Mouse (Mus musculus): Measurements from ENCODE around the gene Vmn2r85.
"Not testable (repeated sequence)": the region's sequence is repeated elsewhere in the genome, so short reads cannot be mapped to it uniquely, and the experiment has no call there.

Gene Vmn2r85

DNA sequence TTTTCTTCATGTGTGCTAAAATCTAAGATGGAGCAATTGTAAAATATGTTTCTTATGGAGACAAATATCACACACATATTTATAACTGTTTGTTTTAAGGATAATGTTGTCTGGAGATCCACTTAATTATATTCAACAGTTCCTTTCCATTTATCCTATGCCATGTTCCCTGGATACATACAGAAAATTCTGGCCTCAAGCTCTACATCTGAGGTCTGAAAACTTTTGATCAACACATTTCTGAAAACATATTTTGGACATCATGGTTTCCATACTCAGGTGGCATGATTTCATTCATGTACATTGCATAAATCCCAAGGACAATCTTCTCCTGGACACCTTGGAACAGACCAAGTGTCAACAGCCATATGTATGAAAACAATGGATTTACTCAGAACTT, at the start of gene Vmn2r85:
Vmn2r85 (minus strand) TSS at position 101 of the 400 bp plus-strand sequence.
- in situ Hi-C loops (cut with MboI, MseI): not testable (repeated sequence)

DNA sequence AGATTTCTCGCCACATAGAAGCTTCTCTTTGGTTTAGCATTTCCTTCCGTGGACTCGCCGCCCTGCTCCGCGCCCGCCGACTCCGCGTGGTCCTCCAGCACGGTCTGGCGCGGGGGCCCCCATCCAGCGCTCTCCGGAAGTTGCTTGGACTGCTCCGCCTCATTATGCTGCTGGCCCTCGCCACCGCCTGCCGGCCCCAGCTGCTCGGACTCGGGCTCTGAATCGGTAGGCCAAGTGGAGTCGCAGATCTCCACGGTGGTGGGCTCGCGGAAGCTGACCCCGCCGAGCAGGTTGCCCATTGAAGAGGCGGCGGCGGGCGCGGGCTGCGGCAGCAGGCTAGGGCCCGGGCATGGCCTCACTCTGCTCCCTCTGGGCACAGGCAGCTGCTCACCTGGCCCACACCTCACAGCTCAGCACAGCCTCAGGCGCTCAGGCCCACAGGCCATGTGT, 40.8 kb upstream of the Vmn2r85 start:
- in situ Hi-C loops (cut with MboI, MseI): no loop called here

DNA sequence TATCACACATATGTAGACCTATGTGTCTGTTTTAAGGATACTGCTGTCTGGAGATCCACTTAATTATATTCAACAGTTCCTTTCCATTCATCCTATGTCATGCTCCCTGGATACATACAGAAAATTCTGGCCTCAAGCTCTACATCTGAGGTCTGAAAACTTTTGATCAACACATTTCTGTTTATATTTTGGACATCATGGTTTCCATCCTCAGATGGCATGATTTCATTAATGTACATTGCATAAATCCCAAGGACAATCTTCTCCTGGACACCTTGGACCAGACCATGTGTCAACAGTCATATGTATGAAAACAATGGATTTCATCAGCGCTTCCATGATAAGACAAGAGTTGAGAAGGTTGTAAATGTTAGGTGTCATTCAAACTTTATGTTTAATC, 26.4 kb upstream of the Vmn2r85 start, which contains the start of gene Vmn2r86:
Vmn2r86 (minus strand) TSS at position 101 of the 400 bp plus-strand sequence.
- in situ Hi-C loops (cut with MboI, MseI): not testable (repeated sequence)

DNA sequence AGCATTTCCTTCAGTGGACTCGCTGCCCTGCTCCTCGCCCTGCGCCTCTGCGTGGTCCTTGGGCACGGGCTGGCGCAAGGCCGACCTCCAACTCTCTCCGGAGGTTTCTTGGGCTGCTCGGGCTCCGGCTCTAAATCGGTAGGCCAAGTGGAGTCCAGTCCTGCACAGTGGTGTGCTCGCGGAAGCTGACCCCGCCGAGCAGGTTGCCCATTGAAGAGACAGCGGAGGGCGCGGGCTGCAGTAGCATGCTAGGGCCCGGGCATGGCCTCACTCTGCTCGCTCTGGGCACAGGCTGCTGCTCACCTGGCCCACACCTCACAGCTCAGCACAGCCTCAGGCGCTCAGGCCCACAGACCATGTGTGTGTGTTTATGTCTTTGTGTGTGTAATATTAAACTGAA, 15.3 kb upstream of the Vmn2r85 start:
- in situ Hi-C loops (cut with MboI, MseI): no loop called here

DNA sequence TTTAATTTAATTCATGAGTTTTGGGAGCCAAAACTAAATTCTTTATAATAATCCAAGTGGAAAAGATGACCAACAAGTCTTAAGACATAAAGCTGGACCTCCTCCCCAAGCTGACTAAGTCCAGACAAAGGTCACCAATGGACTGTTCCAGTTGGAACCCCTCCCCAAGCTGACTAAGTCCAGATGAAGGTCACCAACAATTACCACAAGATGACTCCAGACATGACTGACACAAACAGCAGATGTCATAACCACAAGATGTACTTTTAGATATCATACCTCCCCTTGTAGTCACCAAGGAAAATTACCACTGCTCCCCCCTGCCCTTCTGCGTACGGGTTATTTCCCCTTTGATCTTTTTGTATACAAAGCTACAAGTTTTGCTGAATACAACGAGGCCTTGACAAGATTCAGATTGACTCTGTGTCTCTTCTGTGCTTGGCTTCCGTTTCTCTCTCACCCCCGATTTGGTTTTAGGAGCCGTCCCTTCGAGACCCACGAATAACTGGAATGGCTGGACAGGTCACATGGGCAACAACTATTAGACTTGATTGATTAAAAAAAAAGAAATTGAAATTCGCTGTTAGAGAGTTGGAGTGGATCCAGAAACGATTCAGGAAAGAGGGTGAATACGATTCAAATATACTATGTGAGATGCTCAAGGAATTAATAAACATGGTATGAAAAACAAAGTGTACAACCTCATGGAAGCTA, 4.8 kb upstream of the Vmn2r85 start:
- in situ Hi-C loops (cut with MboI, MseI): not testable (repeated sequence)

DNA sequence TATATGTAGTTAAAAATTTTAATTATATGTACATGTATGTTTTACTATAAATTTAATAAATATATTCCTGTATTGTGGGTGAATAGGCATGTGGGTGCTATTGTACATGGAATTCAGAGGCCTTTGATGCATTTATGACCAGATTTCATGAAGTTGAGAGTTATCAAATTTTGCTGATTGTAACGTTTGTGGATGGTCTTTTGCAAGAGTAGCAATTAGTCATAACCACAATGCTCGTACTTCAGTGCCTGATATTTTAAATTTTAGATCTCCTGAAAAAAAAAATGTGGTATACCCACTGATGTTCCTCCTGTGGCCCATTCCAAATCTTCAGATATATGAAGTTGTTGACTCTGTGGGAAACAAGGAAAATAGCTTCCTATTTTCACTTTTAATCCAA, 7.1 kb downstream of the Vmn2r85 start:
- in situ Hi-C loops (cut with MboI, MseI): not testable (repeated sequence)

DNA sequence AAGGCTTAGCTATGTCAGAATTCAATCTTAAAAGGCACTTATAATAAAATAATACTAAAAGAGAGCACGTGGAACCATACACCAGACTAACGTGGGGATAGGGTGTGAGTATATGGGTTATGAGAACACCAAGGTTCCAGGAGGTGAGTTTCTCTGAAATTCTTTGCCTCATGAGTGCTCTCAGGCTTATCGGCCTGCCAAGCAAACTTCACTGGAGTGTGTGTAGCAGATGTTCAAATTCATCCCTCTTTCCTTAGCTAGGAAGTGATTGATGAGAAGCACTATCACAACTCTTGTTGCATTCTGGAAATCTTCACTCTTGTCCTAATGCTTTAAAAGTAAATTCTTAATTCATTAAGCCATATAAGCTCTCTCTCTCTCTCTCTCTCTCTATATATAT, 9.1 kb downstream of the Vmn2r85 start:
- in situ Hi-C loops (cut with MboI, MseI): no loop called here

DNA sequence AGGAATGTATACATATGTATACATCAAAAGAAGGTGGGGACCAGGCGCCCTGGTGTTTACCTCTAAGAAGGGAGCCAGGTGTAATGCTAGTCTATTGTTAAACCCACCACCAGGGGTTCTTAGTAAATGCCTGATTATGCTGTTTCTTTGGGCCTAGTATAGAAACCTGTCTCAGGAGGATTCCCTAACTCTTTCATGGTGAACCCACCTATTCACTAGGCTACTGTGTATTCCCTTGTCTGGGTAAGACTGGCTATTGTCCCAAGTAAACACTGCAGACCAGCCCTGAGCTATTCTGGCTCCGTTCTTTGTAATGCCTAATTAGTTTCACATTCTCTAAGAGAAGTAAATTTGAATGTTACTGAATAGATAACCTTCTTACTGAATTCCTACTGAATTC, 9.5 kb downstream of the Vmn2r85 start:
- in situ Hi-C loops (cut with MboI, MseI): not testable (repeated sequence)

DNA sequence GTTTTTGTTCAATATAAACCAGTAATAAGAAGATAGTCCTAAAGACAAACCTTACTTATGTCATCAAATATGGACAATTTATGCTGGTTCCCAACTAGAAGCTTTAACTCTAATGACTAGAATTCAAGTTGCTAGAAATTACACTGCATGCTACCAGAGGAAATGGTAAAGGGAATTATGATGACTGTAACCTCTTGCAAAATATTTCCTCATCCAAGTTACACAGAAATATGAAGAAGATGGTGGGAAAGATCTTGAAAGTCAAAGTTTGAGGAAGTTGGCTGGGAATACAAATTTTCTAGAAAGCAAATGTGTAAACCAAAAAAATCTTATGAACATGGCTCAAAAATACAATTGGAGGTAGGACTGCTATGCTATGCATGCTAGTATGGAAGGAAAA, 13.2 kb downstream of the Vmn2r85 start:
- in situ Hi-C loops (cut with MboI, MseI): not testable (repeated sequence)

DNA sequence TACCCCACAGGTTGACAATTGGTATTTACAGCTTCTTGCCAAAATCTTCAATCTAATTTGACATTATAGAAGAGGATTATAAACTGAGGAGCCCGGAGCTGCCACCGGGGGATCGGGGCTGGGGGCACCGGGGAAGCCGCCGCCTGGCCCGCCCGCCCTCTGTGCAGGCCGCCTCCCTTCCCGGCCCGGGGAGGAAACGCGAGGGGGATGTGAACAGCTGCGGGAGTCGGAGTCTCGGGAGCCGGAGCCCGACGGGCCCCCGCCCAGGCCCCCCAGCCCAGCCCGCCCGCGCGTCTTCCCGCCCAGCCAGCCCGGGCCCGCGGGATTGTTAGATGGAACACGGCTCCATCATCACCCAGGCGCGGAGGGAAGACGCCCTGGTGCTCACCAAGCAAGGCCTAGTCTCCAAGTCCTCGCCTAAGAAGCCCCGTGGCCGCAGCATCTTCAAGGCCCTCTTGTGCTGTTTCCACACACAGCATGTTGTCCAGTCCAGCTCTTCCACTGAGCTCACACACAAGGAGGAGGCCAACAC, 17.3 kb downstream of the Vmn2r85 start:
- in situ Hi-C loops (cut with MboI, MseI): not testable (repeated sequence)

DNA sequence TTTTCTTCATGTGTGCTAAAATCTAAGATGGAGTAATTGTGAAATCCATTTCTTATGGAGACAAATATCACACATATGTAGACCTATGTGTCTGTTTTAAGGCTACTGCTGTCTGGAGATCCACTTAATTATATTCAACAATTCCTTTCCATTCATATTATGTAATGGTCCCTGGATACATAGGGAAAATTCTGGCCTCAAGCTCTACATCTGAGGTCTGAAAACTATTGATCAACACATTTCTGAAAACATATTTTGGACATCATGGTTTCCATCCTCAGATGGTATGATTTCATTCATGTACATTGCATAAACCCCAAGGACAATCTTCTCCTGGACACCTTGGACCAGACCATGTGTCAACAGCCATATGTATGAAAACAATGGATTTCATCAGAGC, 35.3 kb downstream of the Vmn2r85 start, which contains the start of gene Vmn2r84:
Vmn2r84 (minus strand) TSS at position 101 of the 400 bp plus-strand sequence.
- in situ Hi-C loops (cut with MboI, MseI): no loop called here

DNA sequence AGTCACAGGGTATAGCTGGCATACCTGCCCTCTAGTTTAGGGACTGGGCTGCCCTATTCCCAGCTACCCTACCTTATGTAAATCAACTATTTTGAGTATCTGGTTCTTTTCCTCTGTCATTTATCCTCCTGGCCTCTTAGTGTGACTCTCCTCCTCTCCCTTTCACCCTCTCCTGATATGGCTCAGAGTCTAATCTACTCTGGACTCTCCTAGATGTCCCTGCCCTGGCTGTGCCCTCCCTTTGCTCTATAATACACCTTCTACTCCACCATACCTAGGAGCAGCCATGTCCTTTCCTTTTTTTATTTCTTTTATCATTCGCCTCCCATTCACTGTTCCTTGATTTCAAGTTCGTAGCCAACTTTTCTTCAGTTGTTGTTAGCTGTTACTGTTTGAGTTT, 54.4 kb downstream of the Vmn2r85 start:
- in situ Hi-C loops (cut with MboI, MseI): no loop called here

DNA sequence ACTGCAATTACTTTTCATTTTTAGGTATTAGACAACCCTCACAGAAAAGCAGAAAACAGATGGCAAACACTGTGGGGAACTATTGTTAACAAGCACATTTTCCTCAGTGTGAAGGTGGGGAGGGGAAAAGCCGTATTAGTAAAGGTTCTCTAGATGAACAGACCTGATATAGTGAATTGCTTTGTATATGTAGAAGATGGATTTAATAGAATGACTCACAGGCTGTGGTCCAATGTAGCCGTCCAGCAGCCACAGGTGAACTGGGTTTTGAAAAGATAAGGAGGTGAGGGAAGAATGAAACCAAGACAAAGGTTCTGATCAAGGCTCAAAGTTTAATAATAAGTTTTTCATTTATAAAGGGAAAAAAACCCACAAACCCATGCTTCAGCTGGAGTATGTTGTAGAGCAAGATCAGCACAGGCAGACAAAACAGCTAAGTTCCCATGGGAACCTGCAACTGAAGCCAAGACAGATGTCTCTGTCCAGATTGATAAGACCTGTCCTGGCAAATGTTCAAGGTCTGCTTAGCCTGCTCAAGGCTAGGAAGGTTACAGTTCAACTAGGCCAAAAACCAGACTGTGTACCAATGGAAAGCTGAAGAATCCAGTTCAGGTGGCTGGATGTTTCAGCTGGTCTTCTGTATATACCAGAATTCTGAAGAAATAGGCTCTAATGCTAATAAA, 56.9 kb downstream of the Vmn2r85 start:
- in situ Hi-C loops (cut with MboI, MseI): no loop called here

DNA sequence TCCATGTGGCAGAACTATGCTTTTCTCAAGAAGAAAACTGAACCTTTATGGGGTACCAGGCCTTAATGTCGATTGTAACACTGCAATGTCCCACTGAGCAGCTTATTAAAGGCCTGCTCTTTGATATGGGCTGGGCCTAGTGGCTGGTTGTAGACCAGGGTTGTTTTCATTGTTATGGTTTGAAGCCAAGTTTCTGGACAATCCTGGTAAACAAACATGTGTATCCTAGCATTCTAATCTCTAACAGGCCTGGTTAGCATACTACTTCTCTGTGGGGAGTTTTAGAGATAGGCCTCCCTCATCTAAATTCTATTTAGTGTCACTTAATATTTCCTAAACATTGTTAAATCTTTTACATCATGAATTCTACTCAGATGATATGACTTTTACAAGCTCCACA, 57.9 kb downstream of the Vmn2r85 start:
- in situ Hi-C loops (cut with MboI, MseI): no loop called here

DNA sequence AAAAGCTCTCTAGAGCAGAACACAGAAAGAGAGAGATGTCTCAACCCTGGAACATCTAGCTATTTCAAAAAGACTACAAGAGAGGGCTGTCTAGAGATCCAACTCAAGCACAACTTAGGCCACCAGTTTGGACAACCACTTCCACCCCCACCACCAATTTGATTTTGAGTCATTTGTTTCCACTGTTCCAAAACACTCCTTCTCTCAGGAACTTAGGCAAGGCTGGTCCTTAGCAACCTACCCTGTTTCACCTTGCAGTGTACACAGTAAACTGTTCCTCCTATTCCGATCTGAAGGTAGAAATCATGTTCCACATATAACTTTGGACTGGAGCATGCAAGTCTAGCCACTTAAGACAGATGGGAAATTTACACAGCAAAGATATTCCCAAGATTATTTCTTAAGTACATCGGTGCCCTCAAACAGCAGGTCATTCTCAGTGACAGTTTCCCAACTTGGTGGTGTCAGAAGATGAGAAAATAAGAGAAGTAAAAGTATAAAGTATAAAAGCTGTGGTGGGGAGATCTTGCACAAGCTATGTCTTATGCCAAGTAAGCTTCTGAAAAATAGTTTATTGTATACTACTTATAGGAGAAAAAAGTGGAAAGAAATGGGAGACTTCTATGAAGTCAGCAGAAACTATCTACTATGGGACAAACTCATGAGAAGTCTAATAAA, 59.4 kb downstream of the Vmn2r85 start:
- in situ Hi-C loops (cut with MboI, MseI): no loop called here

DNA sequence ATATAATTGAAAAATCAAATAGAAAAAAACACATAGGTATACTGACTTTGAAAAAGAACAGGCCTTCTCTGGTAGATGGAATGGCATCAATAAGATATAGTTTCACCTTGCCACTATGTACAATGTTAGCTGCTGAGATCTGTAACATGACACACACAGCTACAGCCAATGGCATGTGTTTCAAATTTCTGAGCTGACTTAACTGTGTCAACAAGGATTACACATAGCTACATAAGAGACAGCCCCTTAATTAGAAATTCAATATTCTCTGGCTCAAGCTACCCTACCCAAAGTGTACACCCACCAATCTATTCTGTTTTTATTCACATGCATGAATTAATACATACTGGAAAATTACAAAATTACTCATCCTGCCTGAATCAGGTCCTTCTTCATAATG, 61.1 kb downstream of the Vmn2r85 start:
- in situ Hi-C loops (cut with MboI, MseI): no loop called here

DNA sequence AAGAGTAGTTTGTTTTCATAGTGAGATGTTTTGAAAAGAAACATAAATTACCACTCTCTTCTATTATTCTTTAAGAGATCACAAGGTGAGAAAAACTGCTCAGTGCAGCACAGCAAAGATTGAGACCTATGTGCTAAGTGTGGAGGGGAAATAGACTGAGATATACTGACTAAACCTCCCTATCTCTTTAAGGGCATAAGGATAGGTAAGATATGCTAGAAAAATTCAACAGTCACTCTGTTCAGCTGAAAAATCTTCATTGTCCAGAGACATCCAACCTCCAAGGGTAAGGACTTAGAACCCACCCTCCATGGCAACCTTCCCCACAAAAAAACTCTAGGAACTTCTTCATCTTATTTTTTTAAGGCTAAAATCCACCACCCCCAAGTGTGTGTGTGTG, 64.7 kb downstream of the Vmn2r85 start:
- in situ Hi-C loops (cut with MboI, MseI): no loop called here

All from T-helper 1 cell (primary cell).